In genomic region chr9:62810543-62811515, GRCm38 (mm10) we compare ENCODE assay signal across 7 mouse cellular contexts. TPM values are rescaled to one million over a fixed set of nuclear protein-coding genes. Genes with fewer than 3 reads are reported as not detected.
DNase-seq lines count a peak whose midpoint lies in the region; ATAC-seq and TF ChIP-seq lines count a peak whose summit lies in the region.

No protein-coding gene starts in this region.

- H3K36me3 ChIP-seq in forebrain, embryonic 12.5 days (replicated peaks) = no peaks in the 10 kb centered on the region
- H3K36me3 ChIP-seq in midbrain, embryonic 14.5 days (ENCODE audit: control insufficient read depth, insufficient read depth, low read length) = no peaks in the 10 kb centered on the region

- WGBS in forebrain, embryonic 12.5 days = under 1% methylated on average over 58 of the region's 58 CpGs
- under 1% methylated on average over 58 of the region's 58 CpGs for WGBS in midbrain, embryonic 14.5 days

- TF ChIP-seq POLR2A in bone marrow macrophage, adult 2 months (IDR thresholded peaks at IDR 0.05; ENCODE audit: borderline replicate concordance, low read depth, low read length) = no peak

- peaks cover 37% of the 10 kb centered on the region for H3K4me1 ChIP-seq in bone marrow macrophage, adult 2 months (ENCODE audit: control insufficient read depth, insufficient read depth, low read length)
- H3K4me1 ChIP-seq in forebrain, embryonic 12.5 days = peaks cover 34% of the 10 kb centered on the region
- peaks cover 19% of the 10 kb centered on the region for H3K4me1 ChIP-seq in midbrain, embryonic 14.5 days (ENCODE audit: control insufficient read depth, insufficient read depth, low read length)

- TF ChIP-seq CTCF in bone marrow macrophage, adult 2 months (IDR thresholded peaks at IDR 0.05; ENCODE audit: low read depth, low read length) = no peak

- H3K27ac ChIP-seq in bone marrow macrophage, adult 2 months (ENCODE audit: insufficient read depth, low read depth, low read length) = peak overlapping the region; percentile 98
- peak overlapping the region; percentile 96 for H3K27ac ChIP-seq in forebrain, embryonic 12.5 days
- H3K27ac ChIP-seq in midbrain, embryonic 14.5 days (replicated peaks; ENCODE audit: low read depth, low read length) = peak overlapping the region; percentile 98

- H3K9me3 ChIP-seq in forebrain, embryonic 12.5 days = no peaks in the 10 kb centered on the region
- no peaks in the 10 kb centered on the region for H3K9me3 ChIP-seq in midbrain, embryonic 14.5 days (ENCODE audit: control insufficient read depth, low read length)

- H3K4me2 ChIP-seq in forebrain, embryonic 12.5 days = peak overlapping the region; percentile 96
- peak overlapping the region; percentile 88 for H3K4me2 ChIP-seq in midbrain, embryonic 14.5 days (ENCODE audit: low read length)

- peak overlapping the region; percentile 99 for H3K4me3 ChIP-seq in bone marrow macrophage, adult 2 months (ENCODE audit: insufficient read depth, low read length)
- H3K4me3 ChIP-seq in forebrain, embryonic 12.5 days (replicated peaks) = peak overlapping the region; percentile 99
- peak overlapping the region; percentile 94 for H3K4me3 ChIP-seq in midbrain, embryonic 14.5 days (replicated peaks; ENCODE audit: low read depth, low read length)

- peak overlapping the region; percentile 94 for H3K9ac ChIP-seq in forebrain, embryonic 12.5 days
- H3K9ac ChIP-seq in midbrain, embryonic 14.5 days (replicated peaks; ENCODE audit: low read length) = peak overlapping the region; percentile 93

- H3K27me3 ChIP-seq in forebrain, embryonic 12.5 days = no peaks in the 10 kb centered on the region
- H3K27me3 ChIP-seq in midbrain, embryonic 14.5 days (ENCODE audit: control insufficient read depth, insufficient read depth, low read length) = no peaks in the 10 kb centered on the region

- ATAC-seq in forebrain, embryonic 12.5 days (ENCODE audit: low FRiP score) = peak; percentile 45
- ATAC-seq in midbrain, embryonic 14.5 days (ENCODE audit: low FRiP score, low TSS enrichment) = peak; percentile 61

- DNase-seq in right cerebral cortex, adult 18-20 months = peak; percentile 35
- no peak for DNase-seq in right cerebral cortex, postnatal 36 days (ENCODE audit: low spot score in 2 of 2)
- peak; percentile 47 to 77 for DNase-seq in layer of hippocampus, postnatal 10 days (ENCODE audit: low spot score in 2 of 2)
- DNase-seq in midbrain, embryonic 14.5 days = peak; percentile 68
- DNase-seq in testis, postnatal 10 days (ENCODE audit: low spot score) = peak; percentile 76

RNA-seq across cellular contexts. Expression of gene Fem1b, which starts 0.9 kb away (rescaled TPM):
- 12.8 and 15.8 TPM in 2 replicates for polyA plus RNA-seq in bone marrow macrophage, adult 2 months (2012; ENCODE audit: insufficient read depth, insufficient read length, missing spikeins)
- 56.6 and 59.0 TPM in 2 replicates for polyA plus RNA-seq in forebrain, embryonic 12.5 days (2016; fragmentation: Nextera tagmentation; extraction: Ambion mirVana)
- 100 to 1,000 TPM; 114 to 116 TPM for total RNA-seq in layer of hippocampus, postnatal 10 days (2021)
- 71.5 and 103 TPM in 2 replicates for polyA plus RNA-seq in midbrain, embryonic 14.5 days (2014; fragmentation: Nextera tagmentation; extraction: Ambion mirVana)

RNA-seq across cellular contexts. Expression of gene Cln6, which starts 27.8 kb away (rescaled TPM):
- polyA plus RNA-seq in bone marrow macrophage, adult 2 months (2012; ENCODE audit: insufficient read depth, insufficient read length, missing spikeins) = 95.4 and 113 TPM in 2 replicates
- polyA plus RNA-seq in forebrain, embryonic 12.5 days (2016; fragmentation: Nextera tagmentation; extraction: Ambion mirVana) = 8.5 and 9.8 TPM in 2 replicates
- 1 to 10 TPM; 9.2 to 9.7 TPM for total RNA-seq in layer of hippocampus, postnatal 10 days (2021)
- polyA plus RNA-seq in midbrain, embryonic 14.5 days (2014; fragmentation: Nextera tagmentation; extraction: Ambion mirVana) = 3.1 and 5.2 TPM in 2 replicates

RNA-seq across cellular contexts. Expression of gene Calml4, which starts 47.1 kb away (rescaled TPM):
- 2.4 and 6.2 TPM in 2 replicates for polyA plus RNA-seq in bone marrow macrophage, adult 2 months (2012; ENCODE audit: insufficient read depth, insufficient read length, missing spikeins)
- polyA plus RNA-seq in forebrain, embryonic 12.5 days (2016; fragmentation: Nextera tagmentation; extraction: Ambion mirVana) = 1.8 and 3.1 TPM in 2 replicates
- 1 to 10 TPM; 3.0 to 6.8 TPM for total RNA-seq in layer of hippocampus, postnatal 10 days (2021)
- polyA plus RNA-seq in midbrain, embryonic 14.5 days (2014; fragmentation: Nextera tagmentation; extraction: Ambion mirVana) = 7.1 TPM in 2 replicates

Comparison
In these comparisons a context has a peak if more than half of its experiments do, and no peak if none do; other contexts are left out.
1. DNase-seq: peak in right cerebral cortex, adult 18-20 months (single experiment), layer of hippocampus, postnatal 10 days (2 of 2), midbrain, embryonic 14.5 days (single experiment) and testis, postnatal 10 days (single experiment); none in right cerebral cortex, postnatal 36 days (0 of 2).
2. Peak in every context shown above with its lines, with median percentiles within 50 percentile points of each other: H3K27ac ChIP-seq and H3K4me3 ChIP-seq.